Mouse (Mus musculus) left cerebral cortex, postnatal 25 days (tissue): Measurements from ENCODE around the gene Trim31. TPM values are rescaled to one million over a fixed set of nuclear protein-coding genes. Genes with fewer than 3 reads are reported as not detected.
A peak's percentile ranks its signal among the peaks of the same experiment; 100 is the strongest.

ENCODE experiments used
- DNase-seq, 2 experiments: peaks; one replicate each; pipeline ENCODE4 v3.0.0; 2022; ENCODE audit warnings: low spot score in 2 of 2, mixed read lengths in 1 of 2
- intact Hi-C: fragments of 180-260 bp; cut with DNase I; formaldehyde crosslinking; loops from one replicate; pipeline ENCODE4 v1.15.1; 2025
- total RNA-seq, 2 experiments: library from RNA; stranded (reverse); gene quantifications; 2 replicates each; pipeline ENCODE4 v1.2.3; 2021

The Trim31 gene
- total RNA-seq, 2 experiments from 2014 or later: not detected

DNA sequence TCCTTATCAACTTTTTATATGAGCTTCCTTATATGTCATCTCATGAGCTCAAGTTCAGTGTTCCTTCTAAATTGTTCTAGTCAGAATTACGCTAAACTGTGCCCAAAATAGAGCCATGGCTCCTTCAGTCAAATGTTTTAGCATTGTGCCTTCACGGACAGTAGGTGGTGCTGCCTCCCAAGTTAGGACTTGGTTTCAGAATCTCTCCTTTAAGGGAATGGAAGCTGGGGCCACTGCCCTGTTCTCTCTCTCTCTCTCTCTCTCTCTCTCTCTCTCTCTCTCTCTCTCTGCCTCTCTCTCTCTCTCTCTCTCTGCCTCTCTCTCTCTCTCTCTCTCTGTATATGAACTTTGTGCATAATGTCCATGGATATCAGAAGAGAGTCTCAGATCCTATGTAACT lies 5.6 kb upstream of the Trim31 start:
- peak; percentile 42 to 56 for DNase-seq
- intact Hi-C loops: loop anchor here (2.0 to 5.0 kb wide), 4 partner anchors 22 to 310 kb away; partner anchors contain the start of genes Gabbr1, Olfr90 and Olfr94

DNA sequence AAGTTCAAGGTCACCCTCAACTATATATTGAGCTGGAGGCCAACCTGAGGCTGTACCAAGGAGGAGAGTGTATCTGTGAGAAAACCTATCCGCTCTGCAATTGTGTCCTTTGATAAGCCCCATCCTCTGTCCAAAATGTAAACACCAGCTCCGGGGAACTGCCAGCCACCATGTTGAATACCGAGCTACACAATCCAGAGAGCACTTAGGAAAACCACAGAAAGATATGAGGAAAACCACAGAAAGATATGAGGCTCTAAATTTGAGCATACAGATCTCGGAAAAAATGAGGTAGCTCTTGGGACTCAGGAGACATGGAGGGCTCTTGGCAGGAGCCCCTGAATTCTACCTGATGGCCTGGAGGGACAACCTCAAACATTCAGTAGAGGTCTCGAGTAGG lies 4.5 kb upstream of the Trim31 start:
- DNase-seq: no peak
- intact Hi-C loops: loop anchor here (2.0 to 5.0 kb wide), 4 partner anchors 21 to 309 kb away; partner anchors contain the start of genes Gabbr1, Olfr90 and Olfr94

DNA sequence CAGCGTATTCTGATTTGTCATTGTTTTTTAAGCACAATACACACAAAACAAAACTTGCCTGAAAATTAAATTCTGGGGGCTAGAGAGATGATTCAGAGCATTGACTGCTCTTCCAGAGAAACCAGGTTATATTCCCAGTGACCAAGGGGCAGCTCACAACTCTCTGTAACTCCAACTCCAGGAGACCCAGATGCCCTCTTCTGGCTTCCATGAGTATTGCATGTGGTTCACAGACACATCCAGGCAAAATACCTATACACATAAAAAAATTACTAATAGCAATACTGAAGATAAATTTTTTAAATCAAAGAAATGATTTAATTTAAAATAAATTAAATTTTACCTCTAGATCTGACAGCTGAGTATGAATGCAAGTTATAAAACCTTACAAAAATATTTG lies 1.3 kb upstream of the Trim31 start:
- DNase-seq: peak; percentile 25 to 44
- intact Hi-C loops: no loop called here

DNA sequence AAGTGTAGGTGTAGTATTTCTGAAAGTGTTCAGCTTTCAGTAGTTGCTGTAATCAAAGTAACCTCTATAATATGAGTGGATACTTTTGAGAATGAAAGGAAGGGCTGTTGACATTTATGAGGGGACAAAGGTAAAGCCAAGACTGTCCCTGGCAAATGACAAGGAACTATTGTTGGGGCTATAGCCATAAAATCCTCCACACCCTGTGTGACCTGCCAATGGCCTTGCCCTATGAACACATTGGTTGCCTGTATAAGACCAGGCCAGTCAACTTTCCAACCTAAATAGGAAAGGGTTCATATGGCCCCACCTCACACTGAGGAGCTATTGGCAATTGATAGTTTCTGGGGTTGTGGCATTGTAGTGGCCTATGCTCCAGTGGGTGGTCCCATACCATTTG lies 853 bp upstream of the Trim31 start:
- DNase-seq: no peak
- intact Hi-C loops: no loop called here

DNA sequence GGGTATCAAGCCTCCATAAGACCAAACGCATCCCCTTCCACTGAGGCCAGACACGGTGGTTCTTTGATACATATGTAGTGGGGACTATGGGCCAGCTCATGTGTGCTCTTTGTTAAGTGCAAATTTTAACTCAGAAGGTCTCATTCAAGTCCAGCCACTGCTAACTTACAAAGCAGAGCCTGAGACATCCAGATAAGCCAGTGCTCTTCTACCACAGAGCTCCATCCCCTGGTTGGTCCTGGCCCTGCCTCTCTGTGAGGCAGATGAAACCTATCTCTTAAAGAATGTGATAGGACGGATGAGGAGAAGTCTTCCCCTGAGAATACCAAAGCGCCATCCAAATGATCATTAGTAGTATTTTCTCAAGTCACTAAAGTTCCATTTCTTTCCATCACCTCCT lies 1.5 kb downstream of the Trim31 start:
- no peak for DNase-seq
- intact Hi-C loops: no loop called here

DNA sequence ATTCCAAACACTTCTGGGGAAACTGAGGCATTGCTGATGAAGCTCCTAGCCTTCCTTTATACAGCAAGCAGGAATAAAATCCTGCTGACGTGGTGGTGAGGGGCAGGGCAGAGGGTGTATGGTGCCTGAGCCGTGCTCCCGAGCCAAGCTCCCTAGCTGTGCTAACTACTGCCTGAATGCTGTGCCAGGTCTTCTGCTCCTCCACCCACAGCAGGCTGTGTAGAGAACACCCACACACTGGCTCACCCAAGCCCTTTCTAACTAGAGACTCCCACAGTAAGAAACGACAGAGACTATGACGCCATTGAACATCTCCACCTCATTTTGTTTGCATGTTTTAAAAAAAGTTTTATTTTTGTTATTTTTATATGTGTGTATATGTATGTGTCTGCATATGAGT lies 2.1 kb downstream of the Trim31 start:
- DNase-seq: peak; percentile 12 to 79
- intact Hi-C loops: no loop called here

DNA sequence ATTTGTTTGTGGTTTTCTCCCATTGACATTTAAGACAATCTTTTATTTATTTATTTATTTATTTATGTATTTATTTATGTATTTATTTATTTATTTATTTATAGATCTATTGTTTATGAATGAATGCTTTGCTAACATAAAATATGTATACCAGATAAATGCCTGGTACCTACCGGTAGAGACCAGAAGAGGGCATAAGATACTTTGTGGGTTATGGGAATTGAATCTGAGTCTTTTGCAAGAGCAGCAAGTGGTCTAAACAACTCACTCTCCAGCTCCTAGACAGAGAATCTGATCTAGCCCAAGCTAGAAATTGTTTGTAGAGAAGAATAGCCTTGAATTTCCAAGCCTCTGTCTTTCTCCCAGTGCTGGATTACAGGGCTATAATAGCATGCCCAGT lies 2.8 kb downstream of the Trim31 start:
- DNase-seq: no peak
- intact Hi-C loops: no loop called here

DNA sequence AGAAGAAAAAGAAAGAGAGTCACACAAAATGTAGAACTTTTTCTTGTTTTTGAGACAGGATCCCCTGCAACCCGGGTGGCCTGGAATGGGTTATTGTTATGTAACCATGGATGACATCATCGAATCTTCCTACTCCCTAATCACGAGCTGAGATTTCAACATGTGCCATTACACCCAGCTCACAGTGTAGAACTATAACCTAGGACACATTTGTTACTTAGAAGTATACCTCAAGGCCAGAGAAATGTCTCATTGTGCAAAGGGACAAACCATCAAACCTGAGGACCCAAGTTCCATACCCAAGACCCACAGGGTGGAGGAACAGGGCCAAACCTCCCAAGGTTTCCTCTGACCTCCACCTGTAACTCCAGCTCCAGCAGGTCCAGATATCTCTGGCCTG lies 5.7 kb downstream of the Trim31 start:
- no peak for DNase-seq
- intact Hi-C loops: no loop called here

DNA sequence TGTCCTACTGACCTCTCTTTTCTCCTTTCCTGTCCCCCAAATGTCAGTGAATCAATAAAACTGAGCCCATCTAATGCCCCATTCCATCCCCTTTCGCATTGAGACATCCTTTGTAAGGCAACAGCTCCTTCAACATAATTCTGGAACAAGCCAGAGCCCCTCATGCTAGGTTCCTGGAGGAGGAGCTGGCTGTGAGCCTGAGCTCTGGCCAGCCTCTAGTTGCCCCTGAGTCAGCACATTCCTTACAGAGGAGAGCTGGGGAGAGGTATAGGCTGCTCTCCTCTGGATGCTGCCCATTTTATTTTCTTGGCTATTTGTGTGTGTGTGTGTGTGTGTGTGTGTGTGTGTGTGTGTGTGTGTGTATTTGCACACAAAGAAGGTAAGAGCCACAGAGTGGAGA lies 10.3 kb downstream of the Trim31 start:
- DNase-seq: no peak
- intact Hi-C loops: no loop called here

DNA sequence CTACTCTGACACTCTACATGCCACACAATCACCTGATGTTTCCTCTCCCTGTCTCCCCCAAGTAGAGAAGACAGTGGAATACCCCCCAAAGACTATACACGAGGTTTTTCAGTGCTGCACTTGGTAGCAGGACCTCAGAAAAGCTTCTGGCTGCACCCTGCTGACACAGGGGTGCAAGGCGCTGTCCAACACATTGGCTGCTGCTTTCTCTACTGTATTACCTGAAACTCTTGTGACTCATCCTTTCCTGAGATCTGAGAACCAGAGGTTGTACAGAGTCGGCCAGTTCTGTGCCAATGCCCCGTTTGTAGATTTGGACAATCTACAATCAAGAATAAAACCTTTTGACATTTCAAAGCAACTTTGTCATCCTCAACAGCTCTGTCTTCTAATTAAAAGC lies 11.9 kb downstream of the Trim31 start:
- intact Hi-C loops: loop anchor here (5.0 kb wide), 1 partner anchor 87 kb away; no protein-coding TSS in a partner anchor
- no peak for DNase-seq

DNA sequence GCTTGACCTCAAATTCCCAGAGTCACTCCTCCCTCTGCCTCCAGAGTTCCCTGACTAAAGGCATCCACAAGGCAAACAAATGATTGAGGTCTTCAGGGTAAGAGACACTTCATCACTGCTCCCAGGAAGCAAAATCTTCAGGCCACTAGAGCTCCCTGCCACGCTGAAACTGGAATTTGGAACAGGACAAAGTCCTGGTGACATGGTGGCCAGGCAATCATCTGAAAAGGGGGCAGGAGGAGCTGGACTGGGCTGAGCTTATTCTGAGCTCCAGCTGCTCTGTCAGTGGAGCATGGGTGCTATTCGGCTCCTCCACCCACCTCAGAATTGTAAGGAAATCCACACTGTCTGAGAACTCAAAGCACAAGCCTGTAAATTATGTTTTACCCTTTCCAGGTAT lies 14.1 kb downstream of the Trim31 start:
- DNase-seq: no peak
- intact Hi-C loops: loop anchor here (5.0 kb wide), 1 partner anchor 85 kb away; no protein-coding TSS in a partner anchor

DNA sequence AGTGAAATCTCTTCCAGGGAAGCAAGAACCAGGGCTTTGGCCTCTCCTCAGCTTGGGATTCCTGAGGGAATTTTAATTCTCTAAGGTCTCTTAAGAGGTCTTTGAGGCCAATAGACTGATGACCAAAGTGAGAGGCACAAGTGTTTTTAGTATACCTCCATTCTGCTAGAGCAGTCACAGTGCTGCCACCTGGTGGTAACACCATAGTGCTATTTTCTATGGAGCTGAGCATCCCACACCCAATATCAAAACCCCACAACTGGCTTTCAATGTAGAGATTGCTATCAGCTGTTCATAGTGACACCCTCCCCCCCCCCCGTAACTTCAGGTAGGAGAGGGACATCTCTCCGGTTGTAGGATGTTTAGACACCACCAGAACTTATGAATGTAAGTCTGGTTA lies 16.2 kb downstream of the Trim31 start:
- DNase-seq: peak; percentile 76 to 83
- intact Hi-C loops: loop anchor here (2.0 to 5.0 kb wide), 2 partner anchors 21 to 83 kb away; no protein-coding TSS in a partner anchor

DNA sequence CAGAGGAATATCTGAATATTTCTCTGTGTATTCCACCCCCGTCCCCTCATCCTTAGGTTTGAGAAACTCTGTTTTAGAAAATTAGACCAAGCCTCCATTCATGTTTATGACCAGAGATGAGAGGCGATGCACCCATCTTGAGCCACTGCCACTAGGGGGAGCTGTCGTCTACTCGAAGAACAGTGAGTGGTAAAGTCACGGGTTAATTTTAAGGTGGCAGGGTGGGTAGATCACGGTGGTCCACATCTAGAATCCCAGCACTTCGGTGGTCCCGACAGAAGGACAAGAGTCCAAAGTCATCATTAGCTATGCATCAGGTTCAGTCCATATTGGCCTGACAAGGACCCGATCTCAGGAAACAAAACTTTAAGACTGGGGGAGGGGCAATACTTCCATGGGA lies 17.2 kb downstream of the Trim31 start:
- peak; percentile 60 to 62 for DNase-seq
- intact Hi-C loops: loop anchor here (1.0 to 2.0 kb wide), 2 partner anchors 22 to 132 kb away; no protein-coding TSS in a partner anchor

DNA sequence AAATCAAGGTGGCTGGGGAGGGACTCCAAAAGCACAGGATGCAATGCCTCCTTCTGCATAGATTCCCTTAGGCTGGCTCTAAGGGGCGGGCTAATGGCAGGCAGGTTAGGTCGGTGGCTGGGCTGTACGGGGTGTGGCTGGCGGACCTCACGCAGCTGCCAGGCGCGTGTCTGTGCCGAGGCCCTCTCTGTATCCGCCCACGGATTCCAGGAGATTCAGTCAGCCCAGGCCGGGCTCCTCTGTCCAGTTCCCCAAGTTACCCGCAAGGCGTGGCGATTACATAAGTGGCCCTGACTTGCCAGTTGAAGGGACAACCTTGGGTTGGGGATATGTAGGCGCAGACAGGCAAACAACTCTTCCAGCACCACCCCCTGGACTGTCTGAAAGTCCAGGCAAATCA lies 22.3 kb downstream of the Trim31 start:
- intact Hi-C loops: no loop called here
- no peak for DNase-seq

DNA sequence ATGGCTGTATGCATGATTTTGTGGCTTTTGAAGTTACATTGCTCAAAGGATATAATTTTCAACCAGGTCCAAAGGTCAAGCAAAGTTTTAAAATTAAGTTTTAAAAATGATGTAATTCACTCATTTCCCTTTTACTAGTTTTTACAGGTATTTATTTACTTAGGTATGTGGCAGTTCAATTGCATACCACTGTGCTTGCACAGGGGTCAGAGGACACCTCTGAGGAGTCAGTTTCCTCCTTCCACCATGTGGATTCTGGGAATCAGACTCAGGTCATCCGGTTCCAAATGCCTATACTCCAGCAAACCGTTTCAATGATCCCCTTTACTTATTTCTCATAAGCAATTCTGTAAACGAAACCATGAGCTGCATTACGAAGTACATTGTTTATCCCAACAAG lies 24.8 kb downstream of the Trim31 start:
- intact Hi-C loops: no loop called here

DNA sequence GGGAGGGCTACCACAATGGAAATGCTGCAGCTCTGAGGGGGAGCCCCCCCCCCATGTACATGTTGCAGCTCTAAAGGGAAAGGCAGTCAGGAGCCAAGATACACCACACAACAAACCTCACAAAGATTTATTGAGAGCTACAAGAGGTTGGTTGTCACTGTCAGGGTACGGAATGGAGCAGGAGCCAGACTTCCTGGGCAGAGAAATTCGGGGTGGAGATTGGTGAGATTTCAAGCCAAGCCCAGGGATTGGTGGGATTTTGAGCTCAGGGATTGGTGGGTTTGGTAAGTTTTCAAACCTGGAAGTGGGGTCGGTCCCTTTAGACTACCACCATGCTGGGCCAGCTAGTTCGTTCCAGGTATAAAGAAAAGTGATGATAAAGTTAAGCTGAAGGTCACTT lies 25.6 kb downstream of the Trim31 start:
- intact Hi-C loops: no loop called here

More for the DNA sequence above, 24.8 kb downstream of the Trim31 start:
- no peak for DNase-seq

DNA sequence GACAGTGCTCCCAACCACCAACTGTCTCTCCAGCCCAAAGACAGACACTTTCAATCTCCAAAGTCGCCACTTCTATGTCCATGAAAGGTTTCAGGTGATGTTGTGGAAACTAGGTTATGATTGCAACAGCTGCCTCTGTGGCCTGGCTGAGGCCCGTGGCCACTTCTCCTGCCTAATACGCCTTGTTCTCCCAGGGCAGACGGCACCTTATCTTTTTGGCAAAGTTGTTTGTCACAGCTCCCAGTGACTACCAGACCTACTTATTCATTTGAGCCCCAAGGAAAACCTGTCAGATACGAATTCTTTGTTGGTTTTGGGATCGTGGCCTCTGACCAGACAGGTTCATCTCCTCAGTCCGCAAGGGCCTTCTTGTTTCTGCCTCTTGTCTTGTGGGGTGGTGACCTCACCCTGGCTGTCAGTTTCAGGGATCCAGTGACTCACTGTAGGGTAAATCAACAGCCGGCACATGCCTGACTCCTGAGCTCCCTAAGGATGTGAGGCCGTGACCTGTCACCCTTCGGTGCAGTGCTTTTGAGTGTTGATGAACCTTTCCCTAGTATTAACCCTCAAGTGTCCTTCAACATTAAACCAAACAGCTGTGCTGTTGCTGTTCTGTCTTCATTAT lies 29.7 kb downstream of the Trim31 start:
- no peak for DNase-seq
- intact Hi-C loops: no loop called here

More for the DNA sequence above, 25.6 kb downstream of the Trim31 start:
- no peak for DNase-seq

DNA sequence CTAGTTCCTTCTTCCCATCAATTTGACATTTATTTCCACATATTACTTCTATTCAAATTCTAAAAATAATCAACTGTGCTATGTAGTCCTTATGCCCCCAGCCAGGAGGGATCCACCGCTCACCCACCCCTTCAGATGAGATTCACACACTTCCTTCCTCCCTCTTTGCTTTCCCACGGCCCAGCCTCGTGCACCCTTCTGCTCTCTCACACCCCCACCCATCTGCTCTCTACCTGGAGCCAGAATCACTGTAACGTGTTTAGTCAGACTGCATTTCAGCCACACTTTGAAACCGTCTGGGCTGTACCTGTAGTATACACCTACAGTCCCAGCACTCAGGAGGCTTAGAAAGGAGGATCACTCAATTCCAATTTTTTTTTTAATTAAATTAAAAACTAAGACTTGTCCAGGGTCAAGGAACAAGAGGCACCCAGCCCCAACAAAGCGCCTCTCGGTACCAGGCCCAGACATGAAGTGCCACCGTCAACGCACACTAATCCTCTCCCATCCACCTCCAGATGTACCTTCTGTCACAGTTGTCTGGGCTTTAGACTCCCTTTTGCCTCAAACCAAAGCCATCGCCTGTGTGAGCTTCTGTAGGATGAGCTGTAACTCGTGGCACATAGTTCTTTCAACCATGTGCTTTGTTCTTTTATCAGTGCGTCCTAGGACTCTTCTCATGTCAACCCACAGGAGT lies 31.5 kb downstream of the Trim31 start:
- intact Hi-C loops: no loop called here
- peak in 1 of 2 experiments; percentile 62 for DNase-seq

DNA sequence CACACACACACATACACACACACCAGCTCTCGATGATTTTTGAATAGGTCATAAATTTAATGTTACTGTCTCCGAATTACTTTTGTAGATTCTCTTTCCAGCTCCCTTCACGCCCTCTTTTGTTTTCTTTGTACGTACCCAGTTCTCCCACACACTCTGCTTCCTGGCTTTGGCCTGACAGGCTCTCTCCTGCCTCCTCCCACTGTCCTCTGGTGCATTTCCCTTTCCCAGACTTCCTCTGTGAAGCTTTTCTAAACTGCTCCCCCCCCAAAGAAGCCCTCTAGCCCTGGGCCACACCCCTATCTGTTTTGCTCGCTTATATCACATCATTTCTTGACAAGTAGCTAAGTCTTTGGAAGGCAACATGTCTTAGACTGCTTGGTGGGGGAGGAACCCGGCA lies 32.3 kb downstream of the Trim31 start:
- peak in 1 of 2 experiments; percentile 27 for DNase-seq
- intact Hi-C loops: no loop called here

DNA sequence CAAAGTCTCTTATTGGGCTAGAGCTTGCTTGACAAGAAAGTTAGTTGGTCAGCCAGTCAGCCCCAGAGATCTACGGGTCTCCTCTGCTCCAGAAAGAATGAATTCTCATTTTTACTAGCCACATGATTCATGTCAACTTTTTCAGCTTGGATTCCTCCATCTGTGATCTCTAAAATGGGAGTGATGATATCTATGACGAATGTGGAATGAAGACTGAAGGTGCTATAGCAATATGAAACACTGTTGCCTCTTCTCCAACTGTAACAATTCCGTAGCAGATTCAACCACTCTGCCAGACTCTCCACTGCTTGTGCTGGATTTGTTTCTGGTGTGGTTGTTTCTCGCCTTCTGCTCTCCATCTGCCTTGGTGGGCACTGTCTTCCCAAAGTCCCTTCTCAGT lies 33.2 kb downstream of the Trim31 start:
- intact Hi-C loops: no loop called here
- peak in 1 of 2 experiments; percentile 76 for DNase-seq

DNA sequence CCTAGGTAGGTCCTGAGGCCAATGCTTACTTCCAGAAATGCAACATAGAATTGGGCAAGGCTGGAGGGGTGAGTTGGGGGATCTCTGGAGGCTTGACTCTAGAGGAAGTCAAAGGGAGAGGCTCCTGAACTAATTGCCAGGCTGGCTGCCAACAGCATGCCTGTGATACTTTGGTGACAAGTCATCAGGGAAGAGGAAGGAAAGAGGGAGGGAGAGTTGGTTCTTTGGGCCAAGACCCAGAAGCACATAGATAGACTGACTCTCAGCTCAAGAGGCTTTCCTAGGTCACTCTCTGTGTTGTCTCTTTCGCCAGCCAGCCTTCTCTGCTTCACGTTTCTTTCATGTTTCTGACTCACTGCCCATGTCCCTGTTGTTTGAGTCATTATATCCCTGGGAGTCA lies 33.9 kb downstream of the Trim31 start:
- DNase-seq: no peak
- intact Hi-C loops: no loop called here
